Mouse (Mus musculus): ENCODE measurements around the gene Ushbp1. TPM values are rescaled to one million over a fixed set of nuclear protein-coding genes. Genes with fewer than 3 reads are reported as not detected.

Gene Ushbp1
- polyA plus RNA-seq, 1 experiment from 2014 or later = 10.8 TPM

DNA sequence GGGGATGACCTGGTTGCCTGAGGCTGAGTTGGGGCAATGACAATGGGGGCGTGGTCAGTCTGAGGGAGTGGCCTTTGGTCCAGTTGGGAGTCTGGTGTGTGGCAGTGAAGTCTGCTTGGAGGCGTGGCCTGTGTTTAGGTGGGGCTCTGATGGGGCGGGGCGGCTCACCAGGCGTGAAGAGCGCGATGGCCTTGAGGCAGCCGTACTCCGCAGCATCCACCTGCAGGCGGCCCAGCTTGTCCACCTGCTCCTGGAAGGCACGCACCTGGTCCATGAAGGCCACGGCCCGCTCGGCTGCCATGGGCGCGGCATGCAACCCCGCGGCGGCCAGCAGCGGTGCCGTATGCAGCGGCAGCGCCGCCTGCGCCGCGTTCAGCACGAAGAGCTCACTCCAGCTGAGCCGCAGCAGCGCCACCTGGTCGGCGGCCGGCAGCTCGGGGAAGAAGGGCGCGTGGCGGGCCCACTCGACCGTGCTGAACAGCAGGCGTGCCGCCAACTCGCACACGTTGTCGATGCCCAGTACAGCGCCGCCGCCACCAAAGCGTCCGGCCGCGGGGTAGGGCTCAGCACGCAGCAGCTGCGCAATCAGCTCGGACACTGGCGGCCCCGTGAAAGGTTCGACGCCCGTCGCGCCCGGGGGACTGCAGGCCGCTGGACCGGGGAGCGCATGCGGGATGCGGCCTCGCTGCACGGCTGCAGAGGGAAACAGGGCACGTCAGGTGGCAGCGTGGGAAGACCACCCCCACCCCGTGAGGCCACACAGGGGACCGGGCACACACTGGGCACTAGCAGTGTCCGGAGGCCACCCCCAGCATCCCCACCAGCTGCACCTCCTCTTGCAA, 19.8 kb downstream of the Ushbp1 start:
- Histone ChIP-seq H3K4me1 (ENCODE audit: control insufficient read depth, insufficient read depth, low read length) (peaks cover 54% of the 10 kb centered on the region), H3K4me3 (ENCODE audit: low read length) (peak overlapping the region; percentile 29), H3K27me3 (replicated peaks; ENCODE audit: control insufficient read depth, insufficient read depth, low read length) (no peaks in the 10 kb centered on the region), H3K4me2 (ENCODE audit: low read depth, low read length) (peak overlapping the region; percentile 55), H3K27ac (ENCODE audit: low read length) (peak overlapping the region; percentile 74), H3K36me3 (ENCODE audit: control insufficient read depth, insufficient read depth, low read length) (peaks cover 32% of the 10 kb centered on the region), H3K9me3 (ENCODE audit: control insufficient read depth, low read length) (no peaks in the 10 kb centered on the region), H3K9ac (ENCODE audit: low read depth, low read length) (peak overlapping the region; percentile 53)
- WGBS = 11% methylated on average over 74 of the region's 74 CpGs
- ATAC-seq = peak; percentile 34

DNA sequence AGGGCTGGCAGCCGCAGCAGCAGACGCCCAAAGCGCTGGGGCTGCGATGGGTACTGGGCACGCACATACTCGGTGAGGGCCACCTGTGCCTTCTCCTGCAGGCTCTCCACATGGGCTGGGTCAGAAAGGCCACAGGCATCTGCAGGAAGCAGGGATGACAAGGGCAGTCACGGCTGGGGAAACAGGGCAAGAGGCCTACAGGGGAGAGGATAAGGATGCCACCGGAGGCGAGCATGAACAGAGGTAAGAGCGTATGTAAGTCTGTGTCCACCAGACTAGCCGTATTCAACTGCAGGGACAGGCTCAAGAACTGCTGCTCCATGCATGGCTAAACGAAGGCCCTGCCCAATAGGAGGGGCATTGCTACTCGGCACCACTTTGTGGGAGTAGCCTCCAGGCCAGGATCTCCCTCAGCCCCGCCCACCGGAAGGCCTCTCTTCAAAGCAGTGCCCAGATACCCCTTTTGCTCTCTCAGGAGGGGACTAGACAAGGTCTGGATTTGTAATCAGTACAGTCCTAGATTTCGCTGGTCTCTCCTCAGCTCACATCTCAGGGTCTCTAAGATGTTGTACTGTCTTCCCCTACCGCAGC, 20.9 kb downstream of the Ushbp1 start:
- peak overlapping the region; percentile 23; the same call in 1 of the 2 replicates for H3K27ac ChIP-seq (ENCODE audit: low read length)
- H3K36me3 ChIP-seq (ENCODE audit: control insufficient read depth, insufficient read depth, low read length) = peaks cover 32% of the 10 kb centered on the region
- H3K4me1 ChIP-seq (ENCODE audit: control insufficient read depth, insufficient read depth, low read length) = peaks cover 51% of the 10 kb centered on the region
- H3K4me3 ChIP-seq (ENCODE audit: low read length) = no peak overlapping the region
- H3K9ac ChIP-seq (ENCODE audit: low read depth, low read length) = no peak overlapping the region
- 77% methylated on average over 17 of the region's 17 CpGs for WGBS
- H3K9me3 ChIP-seq (ENCODE audit: control insufficient read depth, low read length) = no peaks in the 10 kb centered on the region
- ATAC-seq = no peak
- no peaks in the 10 kb centered on the region for H3K27me3 ChIP-seq (replicated peaks; ENCODE audit: control insufficient read depth, insufficient read depth, low read length)
- H3K4me2 ChIP-seq (ENCODE audit: low read depth, low read length) = no peak overlapping the region

DNA sequence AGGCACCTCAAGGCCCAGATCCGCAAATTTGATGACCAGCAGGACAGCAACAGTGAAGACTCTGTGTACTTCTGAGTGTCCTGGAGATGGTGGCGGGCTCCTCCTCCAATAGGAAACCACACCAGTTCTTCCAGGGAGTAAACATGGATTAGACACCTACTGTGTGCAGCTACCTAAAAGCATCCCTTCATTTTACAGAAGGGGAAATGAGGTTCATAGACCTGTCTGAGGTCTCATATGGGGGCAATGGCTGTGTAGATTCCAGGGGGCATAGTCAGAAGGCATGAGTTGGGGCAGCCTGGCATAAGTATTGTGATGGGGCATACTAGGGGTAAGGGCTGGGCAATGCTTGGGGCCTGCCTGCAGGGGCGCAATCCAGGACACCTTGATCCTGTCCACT, 22.6 kb downstream of the Ushbp1 start:
- Histone ChIP-seq H3K27ac (ENCODE audit: low read length) (no peak overlapping the region), H3K9ac (ENCODE audit: low read depth, low read length) (0 out of 2 replicates have a peak overlapping the region, but pooled peaks have one; percentile 1), H3K4me1 (ENCODE audit: control insufficient read depth, insufficient read depth, low read length) (peaks cover 43% of the 10 kb centered on the region), H3K27me3 (replicated peaks; ENCODE audit: control insufficient read depth, insufficient read depth, low read length) (no peaks in the 10 kb centered on the region), H3K4me3 (ENCODE audit: low read length) (no peak overlapping the region), H3K4me2 (ENCODE audit: low read depth, low read length) (no peak overlapping the region), H3K9me3 (ENCODE audit: control insufficient read depth, low read length) (no peaks in the 10 kb centered on the region), H3K36me3 (ENCODE audit: control insufficient read depth, insufficient read depth, low read length) (peaks cover 34% of the 10 kb centered on the region)
- 91% methylated on average over 3 of the region's 3 CpGs for WGBS
- no peak for ATAC-seq

DNA sequence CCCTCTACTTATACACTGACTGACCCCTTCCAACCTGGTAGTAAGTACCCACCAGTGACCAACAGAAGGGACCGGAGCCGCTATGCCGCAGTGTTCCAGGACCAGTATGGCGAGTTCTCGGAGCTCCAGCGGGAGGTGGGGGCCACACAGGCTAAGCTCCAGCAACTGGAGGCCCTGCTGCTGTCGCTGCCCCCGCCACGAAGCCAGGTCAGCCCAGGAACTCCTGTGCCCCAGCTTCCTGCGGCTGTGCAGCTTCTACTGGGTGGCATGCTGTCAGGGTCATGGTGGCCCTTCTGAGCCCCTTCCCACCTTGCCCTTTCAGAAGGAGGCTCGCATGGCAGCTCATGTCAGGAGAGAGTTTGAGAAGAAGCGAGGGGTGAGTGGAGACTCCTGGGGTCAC, 23.2 kb downstream of the Ushbp1 start:
- no peak overlapping the region for H3K4me2 ChIP-seq (ENCODE audit: low read depth, low read length)
- no peak for ATAC-seq
- 85% methylated on average over 12 of the region's 12 CpGs for WGBS
- no peak overlapping the region for H3K27ac ChIP-seq (ENCODE audit: low read length)
- no peaks in the 10 kb centered on the region for H3K27me3 ChIP-seq (replicated peaks; ENCODE audit: control insufficient read depth, insufficient read depth, low read length)
- peaks cover 29% of the 10 kb centered on the region for H3K36me3 ChIP-seq (ENCODE audit: control insufficient read depth, insufficient read depth, low read length)
- no peak overlapping the region for H3K4me3 ChIP-seq (ENCODE audit: low read length)
- H3K9ac ChIP-seq (ENCODE audit: low read depth, low read length) = no peak overlapping the region
- no peaks in the 10 kb centered on the region for H3K9me3 ChIP-seq (ENCODE audit: control insufficient read depth, low read length)
- H3K4me1 ChIP-seq (ENCODE audit: control insufficient read depth, insufficient read depth, low read length) = peaks cover 42% of the 10 kb centered on the region

DNA sequence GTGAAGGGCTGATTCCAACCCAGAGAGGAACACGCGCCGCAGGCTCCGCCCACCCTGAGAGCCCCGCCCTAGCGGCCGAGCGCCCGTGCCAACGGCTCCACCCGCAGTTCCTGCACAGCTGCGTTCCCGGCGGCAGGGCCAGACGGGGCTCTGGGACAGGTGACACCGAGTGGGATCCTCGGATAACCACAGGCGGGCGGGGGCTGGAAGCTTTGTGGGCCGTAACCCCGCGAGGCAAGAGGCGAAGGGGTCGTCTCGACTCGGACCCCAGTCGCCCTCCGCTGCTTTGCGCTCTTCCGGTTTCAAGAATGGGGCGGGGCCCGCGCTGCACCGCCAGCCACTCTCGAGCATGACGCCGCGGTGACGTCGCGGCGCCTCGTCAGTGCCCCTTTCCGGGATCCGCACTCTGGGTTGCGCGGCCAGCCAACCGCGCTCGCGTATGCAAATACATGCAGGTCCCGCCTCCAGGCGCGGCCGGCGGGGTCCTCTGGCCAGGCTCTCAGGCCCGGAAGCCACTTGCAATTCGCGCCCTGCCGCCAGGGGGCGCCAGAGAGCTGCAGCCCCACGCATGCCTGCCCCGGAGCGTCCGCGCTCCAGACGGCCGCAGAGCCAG, 24.3 kb downstream of the Ushbp1 start, which contains the start of gene Ocel1:
Ocel1 (plus strand) TSS at position 63 of the 613 bp plus-strand sequence.
- H3K4me2 ChIP-seq (ENCODE audit: low read depth, low read length) = peak within 1 kb of the TSS; percentile 52
- peak within 1 kb of the TSS; percentile 79 for H3K9ac ChIP-seq (ENCODE audit: low read depth, low read length)
- WGBS = under 1% methylated on average over 67 of the region's 68 CpGs
- peak within 1 kb of the TSS; percentile 84 for H3K4me3 ChIP-seq (ENCODE audit: low read length)
- peaks cover 32% of the 10 kb centered on the region for H3K4me1 ChIP-seq (ENCODE audit: control insufficient read depth, insufficient read depth, low read length)
- H3K9me3 ChIP-seq (ENCODE audit: control insufficient read depth, low read length) = no peaks in the 10 kb centered on the region
- peak; percentile 88 for ATAC-seq
- H3K27ac ChIP-seq (ENCODE audit: low read length) = peak within 1 kb of the TSS; percentile 84
- no peaks in the 10 kb centered on the region for H3K27me3 ChIP-seq (replicated peaks; ENCODE audit: control insufficient read depth, insufficient read depth, low read length)
- peaks cover 24% of the 10 kb centered on the region for H3K36me3 ChIP-seq (ENCODE audit: control insufficient read depth, insufficient read depth, low read length)

DNA sequence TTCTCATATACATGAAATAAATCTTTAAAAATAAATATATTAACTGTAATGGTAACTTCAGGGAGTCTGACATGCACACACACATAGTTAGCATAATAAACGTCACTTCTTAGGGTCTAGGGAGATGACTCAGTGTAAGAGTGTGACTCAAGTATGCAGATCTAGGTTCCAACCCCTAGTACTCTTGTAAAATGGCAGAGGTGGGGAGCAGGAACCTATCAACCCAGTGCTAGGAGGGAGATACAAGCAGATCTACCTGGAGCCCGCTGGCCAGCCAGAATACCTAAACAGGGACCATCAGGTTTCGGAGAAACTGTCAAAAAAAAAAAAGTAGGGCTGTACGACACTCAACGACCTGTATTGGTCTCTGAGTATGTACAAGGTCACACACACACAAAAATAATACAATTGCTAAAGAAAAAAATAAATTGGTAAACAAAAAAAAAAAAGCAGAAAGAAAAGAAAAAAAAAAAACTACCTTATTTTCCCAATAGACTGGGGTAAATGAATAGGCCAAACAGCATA, 24.8 kb downstream of the Ushbp1 start:
- WGBS = 20% methylated on average over 5 of the region's 5 CpGs
- Histone ChIP-seq H3K4me1 (ENCODE audit: control insufficient read depth, insufficient read depth, low read length) (peaks cover 29% of the 10 kb centered on the region), H3K9ac (ENCODE audit: low read depth, low read length) (peak overlapping the region; percentile 41; the same call in 1 of the 2 replicates), H3K27me3 (replicated peaks; ENCODE audit: control insufficient read depth, insufficient read depth, low read length) (no peaks in the 10 kb centered on the region), H3K36me3 (ENCODE audit: control insufficient read depth, insufficient read depth, low read length) (peaks cover 24% of the 10 kb centered on the region), H3K27ac (ENCODE audit: low read length) (no peak overlapping the region; the same call in 1 of the 2 replicates), H3K4me3 (ENCODE audit: low read length) (peak overlapping the region; percentile 84), H3K4me2 (ENCODE audit: low read depth, low read length) (peak overlapping the region; percentile 52), H3K9me3 (ENCODE audit: control insufficient read depth, low read length) (no peaks in the 10 kb centered on the region)
- no peak for ATAC-seq

DNA sequence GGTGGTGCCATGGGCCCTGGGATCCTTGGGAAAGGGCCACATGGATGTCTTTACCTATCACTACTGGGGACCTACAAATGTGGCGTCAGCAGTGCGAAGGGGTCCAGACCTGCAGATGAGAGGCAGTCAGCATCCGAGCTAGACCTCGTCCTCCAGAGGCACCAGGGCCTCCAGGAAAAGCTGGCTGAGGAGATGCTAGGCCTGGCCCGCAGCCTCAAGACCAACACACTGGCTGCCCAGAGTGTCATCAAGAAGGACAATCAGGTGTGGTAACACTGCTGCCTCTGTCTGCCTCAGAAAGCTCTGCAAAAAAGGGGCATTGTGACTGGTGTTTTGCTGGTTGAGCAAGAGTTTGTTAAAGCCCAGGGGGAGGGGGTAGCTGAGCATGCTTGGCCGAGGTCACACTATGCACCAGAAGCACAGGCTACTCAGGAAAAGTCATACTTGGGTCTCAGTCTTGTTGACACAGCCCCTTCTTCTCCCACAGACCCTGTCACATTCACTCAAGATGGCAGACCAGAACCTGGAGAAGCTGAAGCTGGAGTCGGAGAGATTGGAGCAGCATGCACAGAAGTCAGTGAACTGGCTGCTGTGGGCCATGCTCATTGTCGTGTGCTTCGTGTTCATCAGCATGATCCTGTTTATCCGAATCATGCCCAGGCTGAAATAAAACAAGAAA, 26.4 kb downstream of the Ushbp1 start:
- no peak overlapping the region for H3K4me3 ChIP-seq (ENCODE audit: low read length)
- no peak overlapping the region for H3K4me2 ChIP-seq (ENCODE audit: low read depth, low read length)
- H3K27ac ChIP-seq (ENCODE audit: low read length) = no peak overlapping the region
- H3K27me3 ChIP-seq (replicated peaks; ENCODE audit: control insufficient read depth, insufficient read depth, low read length) = no peaks in the 10 kb centered on the region
- WGBS = 93% methylated on average over 10 of the region's 10 CpGs
- peaks cover 19% of the 10 kb centered on the region for H3K4me1 ChIP-seq (ENCODE audit: control insufficient read depth, insufficient read depth, low read length)
- no peak overlapping the region for H3K9ac ChIP-seq (ENCODE audit: low read depth, low read length)
- H3K9me3 ChIP-seq (ENCODE audit: control insufficient read depth, low read length) = no peaks in the 10 kb centered on the region
- H3K36me3 ChIP-seq (ENCODE audit: control insufficient read depth, insufficient read depth, low read length) = peaks cover 16% of the 10 kb centered on the region
- ATAC-seq = no peak

DNA sequence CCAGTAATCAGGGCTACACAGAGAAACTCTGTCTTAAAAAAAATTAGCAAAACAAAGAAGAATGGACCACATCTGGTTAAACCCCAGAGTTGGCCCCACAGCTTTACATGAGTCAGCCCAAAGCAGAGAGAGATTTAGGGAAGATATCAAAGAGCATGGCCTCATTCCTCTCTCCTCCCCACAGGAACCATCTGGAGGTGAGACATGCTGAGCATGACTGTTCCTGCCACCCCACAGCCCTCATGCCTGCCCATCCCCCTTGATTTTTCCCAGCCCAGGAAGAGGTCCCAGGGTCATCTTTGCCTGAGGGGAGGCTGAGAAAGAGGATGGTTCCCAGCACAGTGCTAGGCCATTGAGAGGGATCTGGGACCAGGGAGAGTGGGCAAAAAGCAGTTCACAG, 27.2 kb downstream of the Ushbp1 start:
- peaks cover 12% of the 10 kb centered on the region; the same call in 1 of the 2 replicates for H3K36me3 ChIP-seq (ENCODE audit: control insufficient read depth, insufficient read depth, low read length)
- H3K4me2 ChIP-seq (ENCODE audit: low read depth, low read length) = no peak overlapping the region
- H3K27ac ChIP-seq (ENCODE audit: low read length) = no peak overlapping the region; the same call in 1 of the 2 replicates
- H3K9ac ChIP-seq (ENCODE audit: low read depth, low read length) = no peak overlapping the region
- no peak for ATAC-seq
- H3K4me1 ChIP-seq (ENCODE audit: control insufficient read depth, insufficient read depth, low read length) = peaks cover 19% of the 10 kb centered on the region
- no peaks in the 10 kb centered on the region for H3K27me3 ChIP-seq (replicated peaks; ENCODE audit: control insufficient read depth, insufficient read depth, low read length)
- H3K9me3 ChIP-seq (ENCODE audit: control insufficient read depth, low read length) = no peaks in the 10 kb centered on the region
- H3K4me3 ChIP-seq (ENCODE audit: low read length) = peak overlapping the region; percentile 60

Data from intestine, embryonic 16.5 days (tissue).